Mouse (Mus musculus) pancreas, adult 10 weeks (tissue): ENCODE measurements around the gene Sema4f. TPM values are rescaled to one million over a fixed set of nuclear protein-coding genes. Genes with fewer than 3 reads are reported as not detected.

Experiments
- polyA plus RNA-seq: library from polyadenylated mRNA; stranded (reverse); fragments of 350-450 nt; fragmentation: Illumina TruSeq; extraction: RNeasy Lipid Tissue Mini Kit (QIAGEN cat#74804); gene quantifications from one replicate; pipeline ENCODE4 v1.2.3, GENCODE M21; 2015; ENCODE audit warnings: low read depth, low replicate concordance; ENCODE audit not compliant: insufficient read depth

Sema4f gene
- 0.26 TPM for polyA plus RNA-seq

GRCm38 (mm10) chr6:82939167-82939912, at the start of gene Sema4f:
Sema4f (minus strand) TSS chr6:82939769.

DNA sequence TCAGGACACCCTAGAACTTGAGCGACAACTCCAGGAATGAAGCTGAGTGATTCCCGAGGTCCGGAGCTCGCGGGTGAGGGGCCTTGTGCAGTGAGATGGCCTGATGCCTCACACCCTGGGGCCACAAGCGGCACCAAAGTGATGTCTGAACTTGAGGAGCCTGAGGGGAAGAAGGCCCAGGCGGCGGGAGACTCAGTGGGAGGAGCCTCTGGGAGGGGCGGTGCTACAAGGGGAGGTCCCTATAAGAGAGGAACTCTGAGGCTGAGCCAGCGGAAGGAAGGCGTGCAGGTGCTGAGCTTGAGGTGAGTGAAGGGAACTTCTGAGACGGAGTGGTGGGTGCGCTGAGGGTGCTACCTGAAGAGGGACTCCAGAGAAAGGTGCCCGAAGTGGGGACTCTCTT, 7.1 kb upstream of the Sema4f start, which contains the start of gene M1ap:
Gene M1ap (plus strand): TSS at position 252 of the 400 bp plus-strand sequence.

Other genes with a start within 250 kb of the Sema4f start
- 8.2 TPM for gene Pole4, start 234.4 kb downstream of the Sema4f start, polyA plus RNA-seq
- 4.0 TPM for gene Hk2, start 165.3 kb downstream of the Sema4f start, polyA plus RNA-seq
- gene M1ap, start 7.1 kb upstream of the Sema4f start, polyA plus RNA-seq: not detected
- gene Dok1, start 93.7 kb upstream of the Sema4f start, polyA plus RNA-seq: 1.8 TPM
- 1.8 TPM for gene Loxl3, start 94.4 kb upstream of the Sema4f start, polyA plus RNA-seq
- 146 TPM for gene Aup1, start 114.8 kb upstream of the Sema4f start, polyA plus RNA-seq
- 40.7 TPM for gene Htra2, start 115.5 kb upstream of the Sema4f start, polyA plus RNA-seq
- gene Dqx1, start 118.1 kb upstream of the Sema4f start, polyA plus RNA-seq: 1.5 TPM
- not detected for gene Tlx2, start 130.5 kb upstream of the Sema4f start, polyA plus RNA-seq
- gene Pcgf1, start 138.1 kb upstream of the Sema4f start, polyA plus RNA-seq: 7.6 TPM
- not detected for gene Lbx2, start 146.6 kb upstream of the Sema4f start, polyA plus RNA-seq
- not detected for gene Ccdc142, start 161.8 kb upstream of the Sema4f start, polyA plus RNA-seq
- gene Gm42688, start 161.8 kb upstream of the Sema4f start, polyA plus RNA-seq: 1.1 TPM
- gene Mrpl53, start 169.3 kb upstream of the Sema4f start, polyA plus RNA-seq: 31.8 TPM
- 16.5 TPM for gene Mogs, start 175.7 kb upstream of the Sema4f start, polyA plus RNA-seq
- gene Wbp1, start 181.8 kb upstream of the Sema4f start, polyA plus RNA-seq: 42.1 TPM
- 6.9 TPM for gene Ino80b, start 185.7 kb upstream of the Sema4f start, polyA plus RNA-seq
- 12.4 TPM for gene Rtkn, start 195.7 kb upstream of the Sema4f start, polyA plus RNA-seq
- gene Wdr54, start 216.6 kb upstream of the Sema4f start, polyA plus RNA-seq: 1.5 TPM
- gene 1700003E16Rik, start 216.6 kb upstream of the Sema4f start, polyA plus RNA-seq: not detected
- gene Dctn1, start 226.2 kb upstream of the Sema4f start, polyA plus RNA-seq: 29.3 TPM